ENCODE assay signal across 8 mouse cellular contexts in the genomic region with DNA sequence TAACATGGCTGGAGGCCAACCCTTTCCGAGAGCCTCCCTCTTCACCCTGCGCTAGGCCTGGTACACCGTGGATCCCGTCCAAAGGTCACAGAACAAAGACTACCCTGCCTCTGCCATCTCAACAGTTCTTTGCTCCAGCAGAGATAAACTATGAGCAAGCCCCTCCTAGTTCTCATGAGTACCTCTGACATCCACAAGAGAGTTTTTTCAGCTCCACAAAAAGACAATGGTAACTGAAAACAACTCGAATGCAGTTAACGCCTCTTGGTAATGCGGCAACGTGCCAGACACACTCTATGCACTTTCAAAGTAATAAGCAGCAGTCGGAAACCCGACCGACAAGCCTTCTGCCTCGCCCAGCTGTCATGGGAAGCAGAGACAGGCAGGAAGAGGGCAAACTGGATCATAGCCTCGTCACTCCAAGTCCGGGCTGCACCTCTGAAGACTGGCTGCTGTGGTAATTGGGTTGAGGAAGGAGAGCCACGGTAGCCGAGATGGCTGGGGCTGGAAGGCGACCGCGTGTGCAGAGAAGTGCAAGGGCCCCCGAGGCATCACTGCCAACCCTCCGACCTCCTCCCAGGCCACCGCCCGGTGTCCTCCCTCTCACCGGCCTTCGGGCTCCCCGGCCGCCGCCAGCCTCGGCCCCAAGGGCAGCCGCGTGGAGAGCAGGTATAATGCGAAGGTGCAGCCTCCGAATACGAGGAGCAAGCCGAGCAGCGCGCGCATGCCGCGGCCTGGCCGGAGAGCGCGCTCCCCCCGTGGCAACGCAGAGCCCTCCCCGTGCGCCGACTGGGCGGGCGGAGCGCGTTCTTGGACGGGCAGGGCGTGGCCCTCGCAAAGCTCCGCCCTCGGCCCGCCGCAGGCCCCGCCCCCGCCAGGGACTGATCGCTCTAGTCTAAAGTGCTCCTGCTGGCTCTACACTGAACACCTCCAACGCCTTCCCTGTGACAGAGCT. TPM values are rescaled to one million over a fixed set of nuclear protein-coding genes. Genes with fewer than 3 reads are reported as not detected.
A peak's percentile ranks its signal among the peaks of the same experiment; 100 is the strongest.
DNase-seq lines count a peak whose midpoint lies in the region; ATAC-seq and TF ChIP-seq lines count a peak whose summit lies in the region.

A gene (minus strand): TSS at position 792 of the 955 bp plus-strand sequence.

- peak; percentile 76 for DNase-seq in G1E (ENCODE audit: low spot score)
- DNase-seq in cerebellum, adult 18-20 months = peak; percentile 90 to 98
- peak; percentile 91 for DNase-seq in heart, postnatal 36 days
- DNase-seq in layer of hippocampus, adult 2 months (ENCODE audit: low spot score in 2 of 2) = peak; percentile 86 to 87
- peak; percentile 94 for DNase-seq in lung, embryonic 14.5 days
- DNase-seq in thymus, adult 2 months = peak; percentile 94

- H3K4me3 ChIP-seq in G1E (ENCODE audit: low read depth, low read length) = peak within 1 kb of the TSS; percentile 73
- peak within 1 kb of the TSS; percentile 79 for H3K4me3 ChIP-seq in forebrain, embryonic 16.5 days (replicated peaks; ENCODE audit: low read length)
- peak within 1 kb of the TSS; percentile 78 for H3K4me3 ChIP-seq in layer of hippocampus, adult 2 months
- peak within 1 kb of the TSS; percentile 74 for H3K4me3 ChIP-seq in lung, embryonic 14.5 days (ENCODE audit: low read depth, low read length)
- peak within 1 kb of the TSS; percentile 77 for H3K4me3 ChIP-seq in olfactory bulb, adult 2 months (ENCODE audit: insufficient read depth, low read depth, low read length)
- H3K4me3 ChIP-seq in thymus, adult 2 months (ENCODE audit: control insufficient read depth, insufficient read depth, low read length) = peak within 1 kb of the TSS; percentile 78

- H3K27ac ChIP-seq in forebrain, embryonic 16.5 days (ENCODE audit: low read length) = peak within 1 kb of the TSS; percentile 53
- H3K27ac ChIP-seq in layer of hippocampus, adult 2 months = peak within 1 kb of the TSS; percentile 89
- H3K27ac ChIP-seq in lung, embryonic 14.5 days (ENCODE audit: low read depth) = peak within 1 kb of the TSS; percentile 73; the same call in 1 of the 2 replicates
- H3K27ac ChIP-seq in olfactory bulb, adult 2 months (ENCODE audit: insufficient read depth, low read depth, low read length) = no peak within 1 kb of the TSS
- no peak within 1 kb of the TSS for H3K27ac ChIP-seq in thymus, adult 2 months (ENCODE audit: control insufficient read depth, insufficient read depth, low read length)

- no peak for TF ChIP-seq CTCF in G1E (IDR thresholded peaks at IDR 0.05; ENCODE audit: low read depth, low read length)
- peak; percentile 46 for TF ChIP-seq CTCF in layer of hippocampus, adult 2 months (conservative IDR thresholded peaks at IDR 0.05)
- no peak for TF ChIP-seq CTCF in lung, embryonic 14.5 days (IDR thresholded peaks at IDR 0.05; ENCODE audit: low read depth)
- no peak for TF ChIP-seq CTCF in olfactory bulb, adult 2 months (IDR thresholded peaks at IDR 0.05; ENCODE audit: insufficient read depth, low read depth, low read length)
- 0 out of 2 replicates have a peak, but pooled peaks have one; percentile 39 for TF ChIP-seq CTCF in thymus, adult 2 months (IDR thresholded peaks at IDR 0.05; ENCODE audit: borderline replicate concordance, control insufficient read depth, extremely low read depth, insufficient read depth, low read length, poor library complexity)

- TF ChIP-seq POLR2A in olfactory bulb, adult 2 months (IDR thresholded peaks at IDR 0.05; ENCODE audit: insufficient read depth, low read depth, low read length) = peak; percentile 80
- peak; percentile 57 for TF ChIP-seq POLR2A in thymus, adult 2 months (IDR thresholded peaks at IDR 0.05; ENCODE audit: control insufficient read depth, extremely low read depth, insufficient read depth, low read length, poor library complexity)

- peaks cover 11% of the 10 kb centered on the region for H3K27me3 ChIP-seq in G1E (ENCODE audit: insufficient read depth, low read length)
- H3K27me3 ChIP-seq in forebrain, embryonic 16.5 days (replicated peaks; ENCODE audit: control insufficient read depth, insufficient read depth, low read length) = no peaks in the 10 kb centered on the region
- H3K27me3 ChIP-seq in lung, embryonic 14.5 days (ENCODE audit: insufficient read depth, low read length) = no peaks in the 10 kb centered on the region
- H3K27me3 ChIP-seq in thymus, adult 2 months (ENCODE audit: control insufficient read depth, insufficient read depth, low read length) = no peaks in the 10 kb centered on the region

- under 1% methylated on average over 62 of the region's 63 CpGs for WGBS in forebrain, embryonic 16.5 days
- under 1% methylated on average over 61 of the region's 63 CpGs for WGBS in lung, embryonic 14.5 days
- 1% methylated on average over 63 of the region's 63 CpGs for WGBS in olfactory bulb, adult 2 months
- WGBS in thymus, adult 2 months = 3% methylated on average over 63 of the region's 63 CpGs

- H3K4me2 ChIP-seq in forebrain, embryonic 16.5 days (ENCODE audit: low read length) = peak within 1 kb of the TSS; percentile 78
- peak within 1 kb of the TSS; percentile 86 for H3K4me2 ChIP-seq in lung, embryonic 14.5 days

- intact Hi-C loops in heart, postnatal 36 days (cut with DNase I) = loop anchor here (5.0 kb wide), 2 partner anchors 60 to 155 kb away; a partner anchor contains a TSS

- H3K4me1 ChIP-seq in G1E (ENCODE audit: insufficient read depth, low read depth, low read length) = peaks cover 18% of the 10 kb centered on the region
- peaks cover 10% of the 10 kb centered on the region for H3K4me1 ChIP-seq in forebrain, embryonic 16.5 days (replicated peaks; ENCODE audit: control insufficient read depth, insufficient read depth, low read length)
- peaks cover 4% of the 10 kb centered on the region; the same call in 1 of the 2 replicates for H3K4me1 ChIP-seq in lung, embryonic 14.5 days (ENCODE audit: insufficient read depth)
- H3K4me1 ChIP-seq in olfactory bulb, adult 2 months (ENCODE audit: control insufficient read depth, insufficient read depth, low read length) = peaks cover 12% of the 10 kb centered on the region
- H3K4me1 ChIP-seq in thymus, adult 2 months (replicated peaks; ENCODE audit: control insufficient read depth, insufficient read depth, low read length) = peaks cover 15% of the 10 kb centered on the region

- peaks cover 9% of the 10 kb centered on the region for H3K36me3 ChIP-seq in G1E (replicated peaks)
- no peaks in the 10 kb centered on the region for H3K36me3 ChIP-seq in forebrain, embryonic 16.5 days (ENCODE audit: control insufficient read depth, insufficient read depth)
- H3K36me3 ChIP-seq in lung, embryonic 14.5 days (ENCODE audit: insufficient read depth) = no peaks in the 10 kb centered on the region
- no peaks in the 10 kb centered on the region for H3K36me3 ChIP-seq in thymus, adult 2 months (ENCODE audit: control insufficient read depth, insufficient read depth, low read length)

- no peaks in the 10 kb centered on the region for H3K9me3 ChIP-seq in G1E (replicated peaks)
- H3K9me3 ChIP-seq in forebrain, embryonic 16.5 days (ENCODE audit: control insufficient read depth, low read length) = no peaks in the 10 kb centered on the region
- H3K9me3 ChIP-seq in lung, embryonic 14.5 days (ENCODE audit: low read depth, low read length) = no peaks in the 10 kb centered on the region

- peak; percentile 54; the same call in 1 of the 2 replicates for ATAC-seq in G1E (ENCODE audit: extremely low read depth, insufficient number of reproducible peaks, low FRiP score, poor library complexity, severe bottlenecking)
- peak; percentile 97 for ATAC-seq in forebrain, embryonic 16.5 days
- peak; percentile 97 for ATAC-seq in lung, embryonic 14.5 days (ENCODE audit: insufficient read depth)

- H3K9ac ChIP-seq in forebrain, embryonic 16.5 days (replicated peaks; ENCODE audit: low read depth, low read length) = peak within 1 kb of the TSS; percentile 79
- peak within 1 kb of the TSS; percentile 73 for H3K9ac ChIP-seq in lung, embryonic 14.5 days

RNA-seq across cellular contexts. Expression of the gene that starts here (rescaled TPM):
- total RNA-seq in G1E (2014; fragmentation: Nextera tagmentation) (7.4 and 9.0 TPM in 2 replicates), G1E (2017) (3.7 and 3.8 TPM in 2 replicates)
- polyA plus RNA-seq in G1E (2012) = 1.2 and 1.7 TPM in 2 replicates
- 25.9 and 29.4 TPM in 2 replicates for polyA plus RNA-seq in forebrain, embryonic 16.5 days (2015; fragmentation: Nextera tagmentation; extraction: Ambion mirVana)
- total RNA-seq in heart, postnatal 36 days (2021) = 10 to 100 TPM; 11.2 to 13.8 TPM
- 10 to 100 TPM; 17.7 to 18.6 TPM for total RNA-seq in layer of hippocampus, adult 2 months (2021)
- polyA plus RNA-seq in lung, embryonic 14.5 days (2014; fragmentation: Nextera tagmentation; extraction: Ambion mirVana) = 27.9 and 30.5 TPM in 2 replicates
- polyA plus RNA-seq in olfactory bulb, adult 2 months (2012; ENCODE audit: insufficient read depth, insufficient read length, low replicate concordance, missing spikeins) = not detected in 2 replicates
- polyA plus RNA-seq in thymus, adult 2 months (2012; rRNA removed) = 19.3 and 20.6 TPM in 2 replicates

Comparison
In these comparisons a context has a peak if more than half of its experiments do, and no peak if none do; other contexts are left out.
1. CTCF ChIP-seq: peak in layer of hippocampus, adult 2 months (single experiment) and thymus, adult 2 months (single experiment); none in G1E (single experiment), lung, embryonic 14.5 days (single experiment) and olfactory bulb, adult 2 months (single experiment).
2. H3K27ac ChIP-seq: peak in forebrain, embryonic 16.5 days (single experiment), layer of hippocampus, adult 2 months (single experiment) and lung, embryonic 14.5 days (single experiment); none in olfactory bulb, adult 2 months (single experiment) and thymus, adult 2 months (single experiment).
3. Peak in every context shown above with its lines, with median percentiles within 50 percentile points of each other: ATAC-seq, DNase-seq and H3K4me3 ChIP-seq.